Mouse (Mus musculus) MEL (cell line): ENCODE measurements around the gene Fgfr2.

ENCODE experiments used
- BHLHE40 ChIP-seq: IDR thresholded peaks from 2 replicates; pipeline ENCODE4 v1.6.1; 2012; ENCODE audit warnings: low read depth, mild to moderate bottlenecking, inconsistent platforms, low read length, improper control_type of control experiment, borderline replicate concordance
- CTCF ChIP-seq, 3 experiments: IDR thresholded peaks in 2 of 3; conservative IDR thresholded peaks in 1 of 3; 2 replicates each; pipeline ENCODE4 v1.5.1; 2011 to 2012; ENCODE audit warnings: low read length in 3 of 3, low read depth in 2 of 3, mild to moderate bottlenecking in 2 of 3, improper control_type of control experiment in 1 of 3, inconsistent platforms in 1 of 3, mixed read lengths in 1 of 3, moderate library complexity in 1 of 3; ENCODE audit not compliant: control insufficient read depth in 1 of 3, insufficient read depth in 1 of 3, poor library complexity in 1 of 3, severe bottlenecking in 1 of 3
- GATA1 ChIP-seq: IDR thresholded peaks from 2 replicates; pipeline ENCODE4 v1.6.1; 2011; ENCODE audit warnings: low read depth, low read length, improper control_type of control experiment
- HCFC1 ChIP-seq: IDR thresholded peaks from 2 replicates; pipeline ENCODE4 v1.6.1; 2012; ENCODE audit warnings: low read depth, mild to moderate bottlenecking, inconsistent platforms, low read length, improper control_type of control experiment, moderate library complexity
- NRF1 ChIP-seq: IDR thresholded peaks from 2 replicates; pipeline ENCODE4 v1.6.1; 2014; ENCODE audit warnings: low read depth, mild to moderate bottlenecking, inconsistent platforms, low read length, improper control_type of control experiment, moderate library complexity; ENCODE audit not compliant: poor library complexity, insufficient read depth, severe bottlenecking
- POLR2A ChIP-seq, 2 experiments: IDR thresholded peaks; 2 replicates each; pipeline ENCODE4 v1.6.1; 2011 to 2012; ENCODE audit warnings: low read length in 2 of 2, mild to moderate bottlenecking in 2 of 2, control low read depth in 1 of 2, improper control_type of control experiment in 1 of 2, low read depth in 1 of 2, moderate library complexity in 1 of 2; ENCODE audit not compliant: control insufficient read depth in 1 of 2, insufficient read depth in 1 of 2, poor library complexity in 1 of 2
- POLR2AphosphoS5 ChIP-seq: IDR thresholded peaks from 2 replicates; pipeline ENCODE4 v1.6.1; 2012; ENCODE audit warnings: low read depth, borderline replicate concordance, mild to moderate bottlenecking, inconsistent platforms, low read length, moderate library complexity, mixed read lengths
- RAD21 ChIP-seq: IDR thresholded peaks from 2 replicates; pipeline ENCODE4 v1.6.1; 2011; ENCODE audit warnings: mild to moderate bottlenecking, low read depth, low read length, improper control_type of control experiment
- RCOR1 ChIP-seq: IDR thresholded peaks from 2 replicates; pipeline ENCODE4 v1.6.1; 2012; ENCODE audit warnings: low read depth, mild to moderate bottlenecking, inconsistent platforms, low read length, improper control_type of control experiment
- SIN3A ChIP-seq: IDR thresholded peaks from 2 replicates; pipeline ENCODE4 v1.6.1; 2012; ENCODE audit warnings: low read length, improper control_type of control experiment, inconsistent platforms
- SMC3 ChIP-seq: IDR thresholded peaks from 2 replicates; pipeline ENCODE4 v1.6.1; 2011; ENCODE audit warnings: low read depth, low read length, improper control_type of control experiment
- TAL1 ChIP-seq: IDR thresholded peaks from 2 replicates; pipeline ENCODE4 v1.6.1; 2012; ENCODE audit warnings: mild to moderate bottlenecking, inconsistent platforms, low read length, moderate library complexity, mixed read lengths
- USF1 ChIP-seq: IDR thresholded peaks from 2 replicates; pipeline ENCODE4 v1.6.1; 2014; ENCODE audit warnings: low read depth, mild to moderate bottlenecking, inconsistent platforms, low read length, improper control_type of control experiment, moderate library complexity
- USF2 ChIP-seq, 2 experiments: IDR thresholded peaks; 2 replicates each; pipeline ENCODE4 v1.6.1; 2011 to 2012; ENCODE audit warnings: improper control_type of control experiment in 2 of 2, low read length in 2 of 2, borderline replicate concordance in 1 of 2, inconsistent platforms in 1 of 2, low read depth in 1 of 2, mild to moderate bottlenecking in 1 of 2; ENCODE audit not compliant: insufficient read depth in 1 of 2

DNA sequence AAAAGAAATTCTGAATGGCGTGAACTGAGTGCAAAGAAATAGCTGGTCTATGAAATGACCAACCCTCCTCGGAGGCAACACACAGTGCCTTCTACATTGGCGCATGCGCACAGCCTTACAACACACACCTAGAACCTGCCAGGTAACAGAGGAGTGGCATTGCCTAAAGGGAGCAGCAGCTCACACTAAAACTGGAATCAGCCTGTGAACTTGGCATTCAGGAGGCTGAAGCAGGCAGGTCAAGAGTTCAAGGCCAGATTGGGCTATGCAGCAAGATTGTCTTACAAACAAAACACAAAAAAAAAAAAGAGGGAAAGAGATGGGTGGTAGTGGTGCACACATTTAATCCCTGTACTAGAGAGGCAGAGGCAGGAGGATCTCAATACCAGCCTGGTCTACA is 13.7 kb downstream of the Fgfr2 start:
- no peak for TF ChIP-seq NRF1
- no peak for TF ChIP-seq BHLHE40
- TF ChIP-seq CTCF (IDR thresholded peaks at IDR 0.05 in 2 of 3, conservative IDR thresholded peaks at IDR 0.05 in 1 of 3; ENCODE audit: control insufficient read depth in 1 of 3, insufficient read depth in 1 of 3, low read depth in 2 of 3, low read length in 3 of 3, poor library complexity in 1 of 3, severe bottlenecking in 1 of 3), result no peak
- TF ChIP-seq POLR2AphosphoS5, result no peak
- no peak for TF ChIP-seq SIN3A
- TF ChIP-seq HCFC1, result no peak
- no peak for TF ChIP-seq USF1
- TF ChIP-seq SMC3, result no peak
- TF ChIP-seq GATA1, result no peak
- no peak for TF ChIP-seq RAD21
- TF ChIP-seq RCOR1, result no peak
- TF ChIP-seq POLR2A (IDR thresholded peaks at IDR 0.05; ENCODE audit: control insufficient read depth in 1 of 2, insufficient read depth in 1 of 2, low read depth in 1 of 2, low read length in 2 of 2, poor library complexity in 1 of 2), result no peak
- no peak for TF ChIP-seq TAL1
- no peak for TF ChIP-seq USF2 (IDR thresholded peaks at IDR 0.05; ENCODE audit: borderline replicate concordance in 1 of 2, insufficient read depth in 1 of 2, low read depth in 1 of 2, low read length in 2 of 2)
